Mouse (Mus musculus) lung, adult 2 months (tissue): ENCODE measurements around the gene Htra3. TPM values are rescaled to one million over a fixed set of nuclear protein-coding genes. Genes with fewer than 3 reads are reported as not detected.
A peak's percentile ranks its signal among the peaks of the same experiment; 100 is the strongest.

Experiments
- DNase-seq: peaks from one replicate; pipeline ENCODE4 v3.0.0; 2022
- H3K4me1 ChIP-seq: fragments of 200-500 bp; 2 replicates; pipeline ENCODE4 v1.6.1; 2011; ENCODE audit warnings: low read length; ENCODE audit not compliant: control insufficient read depth, insufficient read depth
- H3K4me3 ChIP-seq: fragments of 200-500 bp; replicated peaks from 2 replicates; pipeline ENCODE3; 2011; ENCODE audit warnings: low read depth, mild to moderate bottlenecking, control low read depth, low read length; ENCODE audit errors: extremely low read depth
- CTCF ChIP-seq: fragments of 200-500 bp; IDR thresholded peaks from 2 replicates; pipeline ENCODE4 v1.5.1; 2011; ENCODE audit warnings: mild to moderate bottlenecking, low read length, control low read depth; ENCODE audit not compliant: insufficient read depth
- POLR2A ChIP-seq: fragments of 200-500 bp; IDR thresholded peaks from 2 replicates; pipeline ENCODE4 v1.6.1; 2011; ENCODE audit warnings: low read depth, mild to moderate bottlenecking, control low read depth, low read length, borderline replicate concordance; ENCODE audit errors: extremely low read depth
- WGBS: fragments of 180-500 bp; shearing (Covaris S2); methylation state at CpG from one replicate; pipeline ENCODE4 v1.1.7; 2018; 5-methylcytosine and 5-hydroxymethylcytosine counted together
- polyA plus RNA-seq: library from polyadenylated mRNA; depleted of rRNA; stranded (reverse); fragments of >200 nt; gene quantifications from 2 replicates; pipeline ENCODE4 v1.2.3, GENCODE M21; 2012

Gene Htra3
- polyA plus RNA-seq, 1 experiment = 59.4 TPM

- no peak overlapping the region for H3K4me3 ChIP-seq
- 59% methylated on average over 7 of the region's 7 CpGs for WGBS
- no peaks in the 10 kb centered on the region for H3K4me1 ChIP-seq
- TF ChIP-seq POLR2A (no peak), CTCF (peak; percentile 40; the same call in 1 of the 2 replicates)
- DNase-seq = no peak
Measured at GRCm38 (mm10) chr5:35627307-35627840, 52.2 kb downstream of the Htra3 start.

- Histone ChIP-seq H3K4me3 (no peak overlapping the region), H3K4me1 (no peaks in the 10 kb centered on the region)
- DNase-seq = no peak
- TF ChIP-seq POLR2A (no peak), CTCF (no peak)
- WGBS = 82% methylated on average over 2 of the region's 2 CpGs
Measured at GRCm38 (mm10) chr5:35626408-35626807, 53.2 kb downstream of the Htra3 start.

- TF ChIP-seq POLR2A = no peak
- 46% methylated on average over 4 of the region's 4 CpGs for WGBS
- DNase-seq = no peak
- Histone ChIP-seq H3K4me1 (no peaks in the 10 kb centered on the region), H3K4me3 (no peak overlapping the region)
Measured at GRCm38 (mm10) chr5:35624751-35625239, 54.8 kb downstream of the Htra3 start.

- TF ChIP-seq POLR2A (no peak), CTCF (no peak)
Measured at GRCm38 (mm10) chr5:35623831-35624230, 55.8 kb downstream of the Htra3 start.

GRCm38 (mm10) chr5:35621114-35621513, 58.5 kb downstream of the Htra3 start:
- H3K4me3 ChIP-seq = no peak overlapping the region
- WGBS = 46% methylated on average over 4 of the region's 4 CpGs
- no peak for DNase-seq
- TF ChIP-seq CTCF (no peak), POLR2A (no peak)
- no peaks in the 10 kb centered on the region for H3K4me1 ChIP-seq

More at GRCm38 (mm10) chr5:35623831-35624230, 55.8 kb downstream of the Htra3 start:
- Histone ChIP-seq H3K4me1 (no peaks in the 10 kb centered on the region), H3K4me3 (no peak overlapping the region)
- DNase-seq = no peak

- WGBS = 51% methylated on average over 5 of the region's 5 CpGs
- TF ChIP-seq POLR2A = no peak
- no peak for TF ChIP-seq CTCF
- Histone ChIP-seq H3K4me1 (no peaks in the 10 kb centered on the region), H3K4me3 (no peak overlapping the region)
- DNase-seq = no peak
Measured at GRCm38 (mm10) chr5:35616943-35617342, 62.6 kb downstream of the Htra3 start.

GRCm38 (mm10) chr5:35612722-35613121, 66.9 kb downstream of the Htra3 start:
- H3K4me3 ChIP-seq = no peak overlapping the region
- DNase-seq = no peak
- no peaks in the 10 kb centered on the region for H3K4me1 ChIP-seq
- 90% methylated on average over 8 of the region's 8 CpGs for WGBS
- no peak for TF ChIP-seq CTCF

- no peak for TF ChIP-seq POLR2A
- TF ChIP-seq CTCF = no peak
- no peak for DNase-seq
- 77% methylated on average over 11 of the region's 11 CpGs for WGBS
- no peak overlapping the region for H3K4me3 ChIP-seq
- H3K4me1 ChIP-seq = no peaks in the 10 kb centered on the region
Measured at GRCm38 (mm10) chr5:35611900-35612299, 67.7 kb downstream of the Htra3 start.

- WGBS = 76% methylated on average over 9 of the region's 9 CpGs
Measured at GRCm38 (mm10) chr5:35611170-35611569, 68.4 kb downstream of the Htra3 start.

GRCm38 (mm10) chr5:35610381-35610780, 69.2 kb downstream of the Htra3 start:
- TF ChIP-seq POLR2A (no peak), CTCF (no peak)
- 91% methylated on average over 7 of the region's 7 CpGs for WGBS
- no peak for DNase-seq
- Histone ChIP-seq H3K4me1 (no peaks in the 10 kb centered on the region), H3K4me3 (no peak overlapping the region)

More at GRCm38 (mm10) chr5:35611170-35611569, 68.4 kb downstream of the Htra3 start:
- Histone ChIP-seq H3K4me1 (no peaks in the 10 kb centered on the region), H3K4me3 (no peak overlapping the region)
- no peak for DNase-seq
- no peak for TF ChIP-seq CTCF

- Histone ChIP-seq H3K4me1 (no peaks in the 10 kb centered on the region), H3K4me3 (no peak overlapping the region)
- 75% methylated on average over 2 of the region's 2 CpGs for WGBS
- DNase-seq = no peak
- TF ChIP-seq CTCF = no peak
- no peak for TF ChIP-seq POLR2A
Measured at GRCm38 (mm10) chr5:35609971-35610370, 69.6 kb downstream of the Htra3 start.
